Mouse (Mus musculus): ENCODE results near the gene Tsr3. TPM values are rescaled to one million over a fixed set of nuclear protein-coding genes. Genes with fewer than 3 reads are reported as not detected.
"Not testable (repeated sequence)": the region's sequence is repeated elsewhere in the genome, so short reads cannot be mapped to it uniquely, and the experiment has no call there.

Tsr3 gene
- total and polyA plus RNA-seq, 2 experiments from 2014 or later, result 24.3 to 31.2 TPM

- 82% methylated on average over 3 of the region's 3 CpGs for WGBS
- Histone ChIP-seq H3K9ac (replicated peaks; ENCODE audit: low read depth, low read length) (no peak overlapping the region), H3K4me3 (ENCODE audit: low read depth, low read length) (no peak overlapping the region), H3K27ac (ENCODE audit: low read depth) (no peak overlapping the region), H3K4me2 (ENCODE audit: low read depth, low read length) (no peak overlapping the region), H3K27me3 (ENCODE audit: control insufficient read depth, insufficient read depth, low read length) (no peaks in the 10 kb centered on the region), H3K36me3 (replicated peaks; ENCODE audit: control insufficient read depth, insufficient read depth, low read length) (peaks cover 44% of the 10 kb centered on the region), H3K9me3 (replicated peaks; ENCODE audit: control insufficient read depth, low read length) (no peaks in the 10 kb centered on the region), H3K4me1 (ENCODE audit: control insufficient read depth, insufficient read depth) (no peaks in the 10 kb centered on the region)
- no peak for TF ChIP-seq CTCF (IDR thresholded peaks at IDR 0.05; ENCODE audit: low read depth)
- TF ChIP-seq EP300 (IDR thresholded peaks at IDR 0.05; ENCODE audit: low read depth), result no peak
- ATAC-seq (ENCODE audit: insufficient read depth, low read depth) (no peak), DNase-seq (ENCODE audit: low spot score) (no peak)
These were observed 9.3 kb upstream of the Tsr3 start for GRCm38 (mm10) chr17:25230700-25231099.

GRCm38 (mm10) chr17:25231621-25232020 lies 8.3 kb upstream of the Tsr3 start:
- not testable (repeated sequence) for H3K4me1 ChIP-seq (ENCODE audit: control insufficient read depth, insufficient read depth); H3K9ac ChIP-seq (replicated peaks; ENCODE audit: low read depth, low read length); H3K4me2 ChIP-seq (ENCODE audit: low read depth, low read length); H3K4me3 ChIP-seq (ENCODE audit: low read depth, low read length); H3K9me3 ChIP-seq (replicated peaks; ENCODE audit: control insufficient read depth, low read length); H3K27me3 ChIP-seq (ENCODE audit: control insufficient read depth, insufficient read depth, low read length); H3K27ac ChIP-seq (ENCODE audit: low read depth); DNase-seq (ENCODE audit: low spot score)
- peaks cover 39% of the 10 kb centered on the region for H3K36me3 ChIP-seq (replicated peaks; ENCODE audit: control insufficient read depth, insufficient read depth, low read length)
- ATAC-seq (ENCODE audit: insufficient read depth, low read depth), result peak; percentile 68; the same call in 1 of the 2 replicates
- WGBS, result 88% methylated on average over 5 of the region's 11 CpGs

- WGBS, result 87% methylated on average over 9 of the region's 9 CpGs
- Histone ChIP-seq H3K4me1 (ENCODE audit: control insufficient read depth, insufficient read depth) (peaks cover 7% of the 10 kb centered on the region), H3K4me2 (ENCODE audit: low read depth, low read length) (no peak overlapping the region), H3K36me3 (replicated peaks; ENCODE audit: control insufficient read depth, insufficient read depth, low read length) (peaks cover 20% of the 10 kb centered on the region), H3K9me3 (replicated peaks; ENCODE audit: control insufficient read depth, low read length) (no peaks in the 10 kb centered on the region), H3K27me3 (ENCODE audit: control insufficient read depth, insufficient read depth, low read length) (no peaks in the 10 kb centered on the region), H3K4me3 (ENCODE audit: low read depth, low read length) (no peak overlapping the region), H3K27ac (ENCODE audit: low read depth) (no peak overlapping the region), H3K9ac (replicated peaks; ENCODE audit: low read depth, low read length) (no peak overlapping the region)
- DNase-seq (ENCODE audit: low spot score) (no peak), ATAC-seq (ENCODE audit: insufficient read depth, low read depth) (no peak)
- TF ChIP-seq CTCF (IDR thresholded peaks at IDR 0.05; ENCODE audit: low read depth), result no peak
- no peak for TF ChIP-seq EP300 (IDR thresholded peaks at IDR 0.05; ENCODE audit: low read depth)
These were observed 4.3 kb upstream of the Tsr3 start for GRCm38 (mm10) chr17:25235635-25236034.

GRCm38 (mm10) chr17:25243131-25243780 lies 3.3 kb downstream of the Tsr3 start:
- Histone ChIP-seq H3K9ac (replicated peaks; ENCODE audit: low read depth, low read length) (no peak overlapping the region), H3K36me3 (replicated peaks; ENCODE audit: control insufficient read depth, insufficient read depth, low read length) (peaks cover 12% of the 10 kb centered on the region), H3K9me3 (replicated peaks; ENCODE audit: control insufficient read depth, low read length) (no peaks in the 10 kb centered on the region), H3K27me3 (ENCODE audit: control insufficient read depth, insufficient read depth, low read length) (no peaks in the 10 kb centered on the region), H3K4me1 (ENCODE audit: control insufficient read depth, insufficient read depth) (peaks cover 10% of the 10 kb centered on the region), H3K4me3 (ENCODE audit: low read depth, low read length) (no peak overlapping the region), H3K4me2 (ENCODE audit: low read depth, low read length) (no peak overlapping the region), H3K27ac (ENCODE audit: low read depth) (no peak overlapping the region)
- TF ChIP-seq EP300 (IDR thresholded peaks at IDR 0.05; ENCODE audit: low read depth) (no peak), CTCF (IDR thresholded peaks at IDR 0.05; ENCODE audit: low read depth) (no peak)
- ATAC-seq (ENCODE audit: insufficient read depth, low read depth) (no peak), DNase-seq (ENCODE audit: low spot score) (no peak)
- 87% methylated on average over 11 of the region's 11 CpGs for WGBS

DNA sequence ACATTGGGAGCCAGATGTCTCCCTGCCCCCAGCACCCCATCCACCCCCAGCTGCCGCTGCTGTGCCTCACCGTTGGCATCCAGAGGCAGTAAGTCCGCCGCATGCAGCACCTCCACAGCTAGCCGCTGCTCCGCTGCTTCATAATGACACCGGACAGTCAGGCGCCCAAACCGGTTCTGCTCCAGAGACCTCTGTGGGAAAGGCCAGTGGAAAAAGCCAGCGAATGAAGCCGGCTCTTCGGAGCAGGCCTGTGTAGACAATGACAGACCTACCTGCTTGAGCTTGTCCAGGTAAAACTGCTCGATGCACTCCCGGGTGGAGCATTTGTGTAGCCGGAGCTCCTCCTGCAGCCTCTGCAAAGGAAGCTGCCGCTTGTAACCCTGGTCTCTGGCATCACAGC lies 4.3 kb downstream of the Tsr3 start:
- no peak for TF ChIP-seq EP300 (IDR thresholded peaks at IDR 0.05; ENCODE audit: low read depth)
- no peak for TF ChIP-seq CTCF (IDR thresholded peaks at IDR 0.05; ENCODE audit: low read depth)
- Histone ChIP-seq H3K9ac (replicated peaks; ENCODE audit: low read depth, low read length) (no peak overlapping the region), H3K4me2 (ENCODE audit: low read depth, low read length) (no peak overlapping the region), H3K27me3 (ENCODE audit: control insufficient read depth, insufficient read depth, low read length) (no peaks in the 10 kb centered on the region), H3K4me3 (ENCODE audit: low read depth, low read length) (no peak overlapping the region), H3K9me3 (replicated peaks; ENCODE audit: control insufficient read depth, low read length) (no peaks in the 10 kb centered on the region), H3K27ac (ENCODE audit: low read depth) (no peak overlapping the region), H3K4me1 (ENCODE audit: control insufficient read depth, insufficient read depth) (peaks cover 9% of the 10 kb centered on the region), H3K36me3 (replicated peaks; ENCODE audit: control insufficient read depth, insufficient read depth, low read length) (peaks cover 12% of the 10 kb centered on the region)
- 85% methylated on average over 16 of the region's 16 CpGs for WGBS
- ATAC-seq (ENCODE audit: insufficient read depth, low read depth), result no peak
- DNase-seq (ENCODE audit: low spot score), result no peak
